Mouse (Mus musculus) intestine, postnatal 0 days (tissue): ENCODE data around the gene Hamp. TPM values are rescaled to one million over a fixed set of nuclear protein-coding genes. Genes with fewer than 3 reads are reported as not detected.

Source experiments
- ATAC-seq: fragments of 200-750 bp; cut with Nextera tagmentation; 2 replicates; pipeline ENCODE4 v1.8.0; 2017; ENCODE audit warnings: mild to moderate bottlenecking, moderate TSS enrichment, moderate library complexity
- H3K27ac ChIP-seq: fragments of 300-500 bp; sonication (generic); 2 replicates; pipeline ENCODE4 v1.5.1; 2014; ENCODE audit warnings: mild to moderate bottlenecking, low read depth, low read length, moderate library complexity
- H3K27me3 ChIP-seq: fragments of 300-500 bp; sonication (generic); replicated peaks from 2 replicates; pipeline ENCODE4 v1.6.1; 2014; ENCODE audit warnings: low read length, mixed read lengths; ENCODE audit not compliant: control insufficient read depth, insufficient read depth
- H3K36me3 ChIP-seq: fragments of 300-500 bp; sonication (generic); 2 replicates; pipeline ENCODE4 v1.6.1; 2014; ENCODE audit warnings: mild to moderate bottlenecking, moderate library complexity; ENCODE audit not compliant: control insufficient read depth, insufficient read depth
- H3K4me1 ChIP-seq: fragments of 300-500 bp; sonication (generic); replicated peaks from 2 replicates; pipeline ENCODE4 v1.6.1; 2014; ENCODE audit warnings: antibody characterized with exemption, low read length, mixed read lengths; ENCODE audit not compliant: control insufficient read depth, insufficient read depth
- H3K4me2 ChIP-seq: fragments of 300-500 bp; sonication (generic); replicated peaks from 2 replicates; pipeline ENCODE4 v1.6.1; 2014; ENCODE audit warnings: low read depth, mild to moderate bottlenecking, moderate library complexity
- H3K4me3 ChIP-seq: fragments of 300-500 bp; sonication (generic); 2 replicates; pipeline ENCODE4 v1.5.1; 2014; ENCODE audit warnings: low read depth, low read length
- H3K9ac ChIP-seq: fragments of 300-500 bp; sonication (generic); 2 replicates; pipeline ENCODE4 v1.6.1; 2014; ENCODE audit warnings: mild to moderate bottlenecking, low read depth, low read length
- H3K9me3 ChIP-seq: fragments of 300-500 bp; sonication (generic); 2 replicates; pipeline ENCODE4 v1.6.1; 2016; ENCODE audit warnings: mixed run types; ENCODE audit not compliant: control insufficient read depth
- CTCF ChIP-seq: sonication (generic); IDR thresholded peaks from 2 replicates; pipeline ENCODE4 v1.5.1; 2016; ENCODE audit warnings: low read depth, mild to moderate bottlenecking, control low read depth, antibody characterized with exemption, moderate library complexity
- WGBS: fragments of 180-500 bp; shearing (Covaris S2); extraction: QIAGEN DNeasy Blood & Tissue Kit; methylation state at CpG from one replicate; pipeline ENCODE4 v1.1.7; 2014; 5-methylcytosine and 5-hydroxymethylcytosine counted together
- polyA plus RNA-seq: library from polyadenylated mRNA; unstranded; fragments of >200 nt; fragmentation: Nextera tagmentation; extraction: Ambion mirVana; gene quantifications from 2 replicates; pipeline ENCODE4 v1.2.1, GENCODE M21; 2015

The Hamp gene
- polyA plus RNA-seq, result 0.43 TPM in 1 of 2 replicates, not detected in the other

- H3K4me1 ChIP-seq, result no peaks in the 10 kb centered on the region
- no peak within 1 kb of the TSS for H3K27ac ChIP-seq
- no peak for TF ChIP-seq CTCF
- H3K9me3 ChIP-seq, result no peaks in the 10 kb centered on the region
- no peak for ATAC-seq
- WGBS, result 49% methylated on average over 9 of the region's 9 CpGs
- no peak within 1 kb of the TSS for H3K4me2 ChIP-seq
- H3K4me3 ChIP-seq, result no peak within 1 kb of the TSS
- H3K9ac ChIP-seq, result no peak within 1 kb of the TSS
- H3K27me3 ChIP-seq, result no peaks in the 10 kb centered on the region
- H3K36me3 ChIP-seq, result peaks cover 10% of the 10 kb centered on the region
These were observed at the start of gene Hamp for GRCm38 (mm10) chr7:30943909-30944635. Gene Hamp (minus strand): TSS chr7:30944032.

- no peaks in the 10 kb centered on the region for H3K27me3 ChIP-seq
- no peaks in the 10 kb centered on the region for H3K4me1 ChIP-seq
- WGBS, result 66% methylated on average over 5 of the region's 5 CpGs
- H3K27ac ChIP-seq, result no peak overlapping the region
- 0 out of 2 replicates have a peak, but pooled peaks have one; percentile 19 for ATAC-seq
- H3K4me2 ChIP-seq, result no peak overlapping the region
- no peak overlapping the region for H3K9ac ChIP-seq
- no peaks in the 10 kb centered on the region for H3K36me3 ChIP-seq
- no peaks in the 10 kb centered on the region for H3K9me3 ChIP-seq
- no peak for TF ChIP-seq CTCF
- H3K4me3 ChIP-seq, result no peak overlapping the region
These were observed 48.3 kb upstream of the Hamp start for GRCm38 (mm10) chr7:30992148-30992547.

GRCm38 (mm10) chr7:30988519-30989162, 44.8 kb upstream of the Hamp start:
- Histone ChIP-seq H3K36me3 (no peaks in the 10 kb centered on the region), H3K4me1 (no peaks in the 10 kb centered on the region), H3K9me3 (no peaks in the 10 kb centered on the region), H3K27ac (no peak overlapping the region), H3K27me3 (no peaks in the 10 kb centered on the region), H3K4me3 (no peak overlapping the region), H3K4me2 (no peak overlapping the region), H3K9ac (no peak overlapping the region)
- no peak for ATAC-seq
- no peak for TF ChIP-seq CTCF
- WGBS, result 84% methylated on average over 4 of the region's 4 CpGs

- Histone ChIP-seq H3K9me3 (no peaks in the 10 kb centered on the region), H3K4me1 (no peaks in the 10 kb centered on the region), H3K4me2 (no peak overlapping the region), H3K4me3 (no peak overlapping the region), H3K27me3 (no peaks in the 10 kb centered on the region), H3K9ac (no peak overlapping the region), H3K36me3 (no peaks in the 10 kb centered on the region), H3K27ac (no peak overlapping the region)
- peak; percentile 66 for ATAC-seq
- 63% methylated on average over 9 of the region's 9 CpGs for WGBS
- no peak for TF ChIP-seq CTCF
These were observed 41.5 kb upstream of the Hamp start for GRCm38 (mm10) chr7:30985357-30985756.

GRCm38 (mm10) chr7:30981703-30982102, 37.9 kb upstream of the Hamp start:
- Histone ChIP-seq H3K9me3 (no peaks in the 10 kb centered on the region), H3K27me3 (no peaks in the 10 kb centered on the region), H3K9ac (no peak overlapping the region), H3K4me3 (no peak overlapping the region), H3K27ac (no peak overlapping the region), H3K4me2 (no peak overlapping the region), H3K36me3 (no peaks in the 10 kb centered on the region), H3K4me1 (no peaks in the 10 kb centered on the region)
- WGBS, result 87% methylated on average over 4 of the region's 4 CpGs
- no peak for TF ChIP-seq CTCF
- no peak for ATAC-seq

- Histone ChIP-seq H3K27me3 (0 out of 2 replicates have a peak, but pooled peaks cover 3% of the 10 kb centered on the region), H3K4me2 (peak within 1 kb of the TSS; percentile 70), H3K9me3 (no peaks in the 10 kb centered on the region), H3K4me1 (peaks cover 13% of the 10 kb centered on the region; the same call in 1 of the 2 replicates), H3K9ac (peak within 1 kb of the TSS; percentile 67), H3K27ac (peak within 1 kb of the TSS; percentile 96), H3K36me3 (peaks cover 23% of the 10 kb centered on the region; the same call in 1 of the 2 replicates), H3K4me3 (peak within 1 kb of the TSS; percentile 60)
- peak; percentile 96 for ATAC-seq
- under 1% methylated on average over 37 of the region's 37 CpGs for WGBS
- TF ChIP-seq CTCF, result peak; percentile 89
These were observed 29.9 kb upstream of the Hamp start, which contains the start of gene Fam187b for GRCm38 (mm10) chr7:30973501-30974289. Gene Fam187b (plus strand): TSS chr7:30973790.
